Mouse (Mus musculus): Measurements from ENCODE around the gene Fancd2.

The Fancd2 gene

DNA sequence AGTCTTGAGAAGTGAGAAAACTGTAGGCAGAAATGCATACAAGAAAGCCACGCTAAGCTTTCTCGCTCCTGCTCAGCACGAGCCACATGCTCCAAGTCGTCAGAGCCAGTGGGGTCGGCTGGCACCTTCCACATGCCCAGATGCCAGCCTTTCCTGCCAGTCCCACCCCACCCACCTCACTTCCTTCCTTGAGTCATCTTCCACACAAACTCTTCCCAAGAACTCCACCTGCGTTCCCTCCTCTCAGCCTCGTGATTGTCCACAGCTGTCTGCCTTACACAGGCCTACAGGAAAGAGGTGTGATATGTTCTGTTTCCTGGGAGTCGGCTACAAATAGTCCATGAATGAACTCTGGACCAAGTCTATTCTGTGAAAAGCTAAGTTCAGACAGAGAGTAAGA, 8.1 kb upstream of the Fancd2 start:
- no peak for DNase-seq

DNA sequence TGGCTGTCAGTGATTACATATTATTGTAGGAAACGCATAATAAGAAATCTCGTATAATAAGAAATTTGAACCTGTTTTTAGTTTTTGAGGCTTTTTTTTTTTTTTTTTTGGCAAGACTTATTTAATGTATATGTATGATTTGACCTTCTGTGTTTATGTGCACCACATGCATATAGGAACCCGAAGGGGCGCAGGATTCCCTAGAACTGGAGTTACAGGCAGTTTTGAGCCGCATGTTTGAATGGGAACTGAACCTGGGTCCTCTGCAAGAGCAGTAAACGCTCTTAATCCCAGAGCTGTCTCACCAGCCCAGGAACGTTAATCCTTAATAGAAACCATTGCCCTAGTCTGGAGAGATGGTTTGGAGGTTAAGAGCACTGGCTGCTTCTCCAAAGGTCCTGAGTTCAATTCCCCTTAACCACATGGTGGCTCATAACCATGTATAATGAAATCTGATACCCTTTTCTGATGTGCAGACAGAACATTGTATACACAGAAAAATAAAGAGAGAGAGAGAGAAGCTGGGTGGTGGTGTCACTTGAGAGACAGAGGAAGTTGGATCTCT, 440 bp downstream of the Fancd2 start:
- no peak for DNase-seq

DNA sequence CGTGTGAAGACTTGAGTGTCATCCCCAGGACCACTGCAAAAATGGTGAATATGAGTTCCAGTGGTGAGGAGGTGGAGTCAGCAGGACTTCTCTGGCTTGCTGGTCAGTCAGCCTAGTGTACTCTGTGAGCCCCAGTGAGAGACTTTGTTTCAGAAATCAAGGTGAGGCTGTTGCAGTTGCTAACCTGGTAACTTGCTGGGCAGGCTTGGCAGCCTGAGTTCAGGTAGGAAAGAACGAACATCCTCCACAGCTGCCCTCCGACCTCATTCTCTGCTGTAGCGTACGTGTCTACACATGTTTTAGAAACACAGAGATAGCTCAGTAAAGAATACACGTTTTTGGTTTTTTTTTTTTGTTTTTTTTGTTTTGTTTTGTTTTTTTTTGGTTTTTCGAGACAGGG, 3.4 kb downstream of the Fancd2 start:
- no peak for DNase-seq

DNA sequence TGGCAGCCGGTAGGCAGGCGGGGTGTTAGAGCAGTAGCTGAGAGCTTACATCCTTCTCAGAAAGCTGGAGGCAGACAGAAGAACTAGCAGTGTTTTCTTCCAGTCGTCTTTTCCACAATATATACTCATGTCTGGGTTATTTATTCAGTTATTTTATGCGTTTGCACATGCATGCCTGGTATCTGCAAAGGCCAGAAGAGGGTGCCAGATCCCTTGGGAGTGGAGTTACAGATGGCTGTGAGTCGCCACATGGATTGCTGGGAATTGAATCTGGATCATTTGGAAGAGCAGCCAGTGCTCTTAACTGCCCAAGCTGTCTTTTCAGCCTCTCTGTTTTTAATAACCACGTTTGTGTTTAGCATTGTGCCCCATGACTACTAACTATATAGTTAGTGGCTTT, 10.1 kb downstream of the Fancd2 start:
- no peak for DNase-seq

DNA sequence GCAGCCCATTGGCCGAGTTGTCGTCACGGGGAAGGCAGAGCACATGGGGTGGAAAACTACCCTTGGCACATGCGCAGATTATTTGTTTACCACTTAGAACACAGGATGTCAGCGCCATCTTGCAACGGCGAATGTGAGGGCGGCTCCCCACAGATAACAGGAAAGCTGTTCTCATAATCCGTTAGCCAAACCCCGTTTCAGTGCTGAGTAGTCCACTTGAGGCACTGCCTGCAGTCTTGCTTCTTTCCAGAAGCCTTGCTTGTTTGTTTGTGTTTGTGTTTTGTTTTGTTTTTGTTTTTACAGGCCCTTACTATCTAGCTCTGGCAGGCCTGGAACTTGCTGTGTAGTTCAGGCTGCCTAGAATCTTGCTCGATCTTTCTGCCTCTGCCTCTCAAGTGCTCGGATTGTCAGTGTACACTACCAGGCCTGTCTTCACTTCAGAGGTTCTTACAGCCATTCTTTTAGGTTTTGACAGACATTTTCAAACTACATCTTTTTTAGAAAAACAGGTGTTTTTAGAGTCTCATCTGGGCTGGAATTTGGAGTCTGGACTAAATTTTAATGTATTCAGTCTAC, 12.5 kb downstream of the Fancd2 start:
- no peak for DNase-seq

DNA sequence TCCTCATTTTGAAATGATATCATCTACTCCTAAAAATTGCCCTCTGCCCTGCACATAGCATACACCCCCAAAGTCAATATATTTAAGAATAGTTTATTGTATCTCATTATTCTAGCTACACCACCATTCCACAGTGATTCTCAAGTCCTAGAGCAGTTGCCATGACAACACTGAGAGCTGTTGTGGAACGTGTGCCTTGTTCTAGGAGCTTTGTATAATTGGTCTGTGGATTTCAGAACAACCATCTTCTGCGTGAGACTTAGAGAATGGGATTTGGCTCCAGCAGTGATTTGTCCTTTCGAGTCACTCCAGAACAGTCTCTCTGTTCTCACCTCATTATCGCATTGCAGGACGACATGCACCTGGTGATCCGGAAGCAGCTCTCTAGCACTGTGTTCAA, 28.3 kb downstream of the Fancd2 start:
- DNase-seq, result no peak

- no peak for DNase-seq
Measured at GRCm38 (mm10) chr6:113564557-113564956, 33.1 kb downstream of the Fancd2 start.

DNA sequence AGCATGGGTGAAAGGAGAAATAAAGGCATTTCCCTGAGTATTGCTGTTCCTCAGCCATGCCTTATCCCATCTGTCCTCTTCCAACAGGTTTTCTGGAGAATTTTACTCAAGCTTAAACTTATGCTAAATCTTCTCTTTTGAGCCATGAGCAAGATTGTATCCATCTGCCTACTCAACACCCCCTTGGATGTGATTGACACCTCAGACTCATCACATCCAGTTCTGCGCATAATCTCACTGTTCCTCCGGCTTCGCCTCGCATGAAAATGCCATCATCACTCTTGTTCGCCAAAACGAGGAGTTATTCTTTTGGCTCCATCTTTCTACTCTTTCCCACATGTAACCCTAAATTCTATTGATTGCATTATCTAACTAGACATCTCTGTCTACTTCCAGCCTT, 44.6 kb downstream of the Fancd2 start:
- DNase-seq, result no peak

DNA sequence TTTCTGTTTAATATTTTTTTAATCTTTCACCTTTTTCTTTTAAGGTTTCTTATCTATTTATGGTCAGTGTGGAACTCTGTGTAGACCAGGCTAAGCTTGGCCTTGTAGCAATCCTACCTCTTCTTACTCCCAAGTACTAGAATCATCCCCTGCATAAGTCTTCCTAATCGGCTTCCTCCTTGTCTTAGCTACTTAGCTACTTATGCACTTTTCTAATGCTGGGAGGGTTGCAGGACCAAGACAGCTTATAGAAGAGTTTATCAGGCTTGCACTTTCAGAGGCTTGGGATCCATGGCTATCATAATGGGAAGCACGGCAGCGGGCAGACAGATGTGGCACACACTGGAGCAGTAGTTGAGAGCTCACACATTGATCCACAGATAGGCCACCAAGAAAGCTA, 47.8 kb downstream of the Fancd2 start:
- DNase-seq, result no peak

GRCm38 (mm10) chr6:113583023-113583422, 51.5 kb downstream of the Fancd2 start:
- DNase-seq, result no peak

DNA sequence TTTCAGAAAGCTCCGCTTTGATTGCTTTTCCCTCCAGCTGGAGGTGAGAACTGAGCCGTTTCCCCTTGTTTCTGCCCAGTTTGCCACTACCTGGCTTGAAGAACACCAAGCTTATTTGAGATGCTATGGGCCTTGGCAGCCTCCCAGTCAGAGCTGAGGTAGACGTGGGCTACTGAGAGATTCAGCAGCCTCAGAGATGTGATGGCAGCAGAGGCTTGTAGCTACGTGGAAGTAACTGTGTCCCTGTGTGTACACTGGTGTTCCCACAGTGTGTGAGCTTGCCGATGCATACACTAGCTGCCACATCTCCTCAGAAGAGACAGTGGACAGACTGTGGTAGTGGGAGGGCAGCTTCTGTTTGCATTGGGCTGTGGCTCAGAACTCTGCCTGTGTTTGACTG, 53.6 kb downstream of the Fancd2 start:
- no peak for DNase-seq

- DNase-seq, result no peak
Measured at GRCm38 (mm10) chr6:113586466-113587183, 55.1 kb downstream of the Fancd2 start.

GRCm38 (mm10) chr6:113592637-113593036, 61.2 kb downstream of the Fancd2 start:
- DNase-seq, result no peak

DNA sequence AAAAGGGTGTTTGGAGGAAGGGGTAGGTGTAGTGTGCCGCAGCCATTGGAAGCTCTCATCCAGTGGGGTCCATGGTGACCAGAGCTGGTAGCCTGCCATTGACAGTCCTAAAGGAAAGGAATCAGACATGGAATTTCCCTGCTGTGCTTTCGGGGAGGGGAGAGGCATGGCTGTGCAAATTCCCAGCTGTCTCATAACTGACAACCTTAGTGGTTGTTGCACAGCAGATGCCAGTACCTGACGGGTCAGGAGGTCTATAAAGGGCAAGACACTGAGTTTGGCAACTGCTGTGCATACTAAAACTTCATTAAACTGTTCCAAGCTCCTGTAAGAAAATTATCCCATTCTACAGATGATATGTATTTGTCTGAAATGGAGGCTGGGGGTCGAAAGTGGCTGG, 66.5 kb downstream of the Fancd2 start:
- DNase-seq, result no peak

DNA sequence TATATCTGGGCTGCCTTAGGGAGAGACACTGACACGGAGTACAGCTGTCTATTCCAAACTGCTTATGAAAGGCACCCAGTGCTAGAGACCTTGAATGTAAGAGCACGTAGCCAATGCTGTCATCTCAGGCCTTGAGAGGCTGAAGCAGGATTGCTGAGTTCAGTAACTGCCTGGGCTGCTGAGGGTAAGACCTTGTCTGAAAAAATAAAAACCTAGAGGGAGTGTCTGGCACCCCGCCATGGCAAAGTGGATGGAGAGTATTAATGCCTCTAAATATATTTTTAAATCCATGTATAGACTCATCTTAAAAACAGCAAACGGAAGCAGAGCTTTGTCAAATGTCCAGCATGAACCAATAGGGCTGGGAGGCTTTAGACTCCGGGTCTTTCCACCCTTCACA, 68.4 kb downstream of the Fancd2 start:
- DNase-seq, result no peak

- DNase-seq, result no peak
Measured at GRCm38 (mm10) chr6:113600543-113601139, 69.2 kb downstream of the Fancd2 start, which contains the start of gene Fancd2os. Gene Fancd2os (minus strand): TSS chr6:113600715.

GRCm38 (mm10) chr6:113602821-113603220, 71.3 kb downstream of the Fancd2 start:
- no peak for DNase-seq

DNA sequence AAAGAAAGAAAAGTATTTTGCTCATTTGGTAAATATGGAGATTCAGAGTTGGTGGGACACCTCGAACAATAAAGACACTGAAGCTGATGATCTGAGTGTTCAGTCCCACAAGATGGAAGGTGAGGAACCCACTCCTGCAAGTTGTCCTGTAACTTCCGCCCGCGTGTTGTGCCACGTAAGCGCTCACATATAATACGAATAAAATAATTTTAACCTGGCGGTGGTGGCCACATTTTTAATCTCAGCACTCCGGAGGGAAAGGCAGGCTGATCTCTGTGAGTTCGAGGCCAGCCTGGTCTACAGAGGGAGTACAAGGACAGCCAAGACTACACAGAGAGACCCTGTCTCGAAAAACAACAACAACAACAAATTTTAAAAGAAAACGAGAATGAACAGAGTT, 72.5 kb downstream of the Fancd2 start:
- DNase-seq, result no peak

- DNase-seq, result peak; percentile 93
Measured at GRCm38 (mm10) chr6:113604432-113605223, 73.1 kb downstream of the Fancd2 start, which contains the start of gene Brk1. Gene Brk1 (plus strand): TSS chr6:113604772.

- no peak for DNase-seq
Measured at GRCm38 (mm10) chr6:113605224-113605545, 73.7 kb downstream of the Fancd2 start.

GRCm38 (mm10) chr6:113608871-113609270, 77.4 kb downstream of the Fancd2 start:
- no peak for DNase-seq

DNA sequence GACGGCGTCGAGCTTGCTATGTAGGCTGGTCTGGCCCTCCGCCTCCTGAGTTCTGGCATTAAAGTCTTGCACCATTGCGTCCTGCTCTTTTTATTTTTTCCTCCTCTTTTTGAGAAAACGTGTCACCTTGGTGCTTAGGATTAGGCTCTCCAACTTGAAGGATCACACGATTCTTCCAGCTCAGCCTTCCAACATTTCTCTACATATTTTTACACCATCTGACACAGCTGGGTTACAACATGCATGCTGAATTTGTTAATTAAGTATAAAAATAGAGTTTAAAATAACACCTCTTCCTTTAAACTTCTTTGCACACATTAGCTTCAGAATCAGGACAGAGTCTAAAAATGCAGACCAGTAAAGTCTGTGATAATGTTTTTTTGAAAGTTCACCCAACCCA, 77.8 kb downstream of the Fancd2 start:
- DNase-seq, result no peak

DNA sequence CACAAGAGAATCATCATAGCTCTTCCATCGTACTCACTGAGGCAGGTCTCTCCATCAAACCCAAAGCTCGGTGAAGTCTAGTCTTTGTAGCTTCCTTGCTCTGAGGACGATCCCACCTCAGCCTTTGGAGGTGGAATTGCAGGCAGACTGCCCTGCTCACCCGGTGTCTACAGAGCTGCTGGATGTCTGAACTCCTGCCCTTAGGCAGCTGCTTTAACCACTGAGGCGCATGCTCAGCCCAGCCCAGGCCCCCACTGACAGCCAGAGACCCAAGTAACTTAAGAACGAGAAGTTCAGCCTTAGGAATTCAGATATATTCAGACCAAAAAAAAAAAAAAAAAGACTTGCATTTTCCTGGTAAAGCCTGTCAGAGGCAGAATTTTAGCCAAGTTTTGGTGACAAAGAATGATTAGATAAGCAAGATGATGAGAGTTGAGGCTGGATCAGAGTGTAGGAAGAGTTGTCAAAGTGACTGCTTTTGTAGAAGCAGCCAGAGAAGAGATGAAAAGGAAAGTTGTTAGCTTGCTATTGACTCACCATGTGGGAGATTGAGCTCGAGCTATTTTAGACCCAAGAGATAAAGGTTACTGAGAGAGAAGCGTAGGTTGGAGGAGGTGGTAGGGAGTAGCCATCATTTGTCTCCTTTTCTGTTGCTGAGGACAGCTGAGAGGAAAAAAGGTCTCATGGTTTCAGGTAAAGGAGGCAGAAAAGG, 80.9 kb downstream of the Fancd2 start:
- DNase-seq, result no peak
